Mouse (Mus musculus) heart, embryonic 13.5 days (tissue): ENCODE measurements around the gene Trmt10a. TPM values are rescaled to one million over a fixed set of nuclear protein-coding genes. Genes with fewer than 3 reads are reported as not detected.
"Not testable (repeated sequence)": the region's sequence is repeated elsewhere in the genome, so short reads cannot be mapped to it uniquely, and the experiment has no call there.

ENCODE experiments used
- ATAC-seq: fragments of 200-750 bp; cut with Nextera tagmentation; 2 replicates; pipeline ENCODE4 v1.8.0; 2017; ENCODE audit warnings: moderate TSS enrichment; ENCODE audit not compliant: insufficient number of reproducible peaks, low FRiP score, low TSS enrichment; ENCODE audit errors: extremely low read depth
- H3K27ac ChIP-seq: fragments of 300-500 bp; sonication (generic); replicated peaks from 2 replicates; pipeline ENCODE4 v1.5.1; 2015; ENCODE audit warnings: moderate library complexity, mild to moderate bottlenecking, inconsistent platforms
- H3K27me3 ChIP-seq: fragments of 300-500 bp; sonication (generic); replicated peaks from 2 replicates; pipeline ENCODE4 v1.6.1; 2015; ENCODE audit warnings: mild to moderate bottlenecking, inconsistent platforms
- H3K36me3 ChIP-seq: fragments of 300-500 bp; sonication (generic); 2 replicates; pipeline ENCODE4 v1.6.1; 2015; ENCODE audit warnings: mild to moderate bottlenecking, inconsistent platforms
- H3K4me1 ChIP-seq: fragments of 300-500 bp; sonication (generic); 2 replicates; pipeline ENCODE4 v1.6.1; 2015; ENCODE audit warnings: inconsistent platforms
- H3K4me2 ChIP-seq: fragments of 300-500 bp; sonication (generic); 2 replicates; pipeline ENCODE4 v1.6.1; 2015; ENCODE audit warnings: inconsistent platforms, mild to moderate bottlenecking, moderate library complexity
- H3K4me3 ChIP-seq: fragments of 300-500 bp; sonication (generic); 2 replicates; pipeline ENCODE4 v1.5.1; 2015; ENCODE audit warnings: moderate library complexity, mild to moderate bottlenecking, inconsistent platforms
- H3K9ac ChIP-seq: fragments of 300-500 bp; sonication (generic); 2 replicates; pipeline ENCODE4 v1.6.1; 2015; ENCODE audit warnings: inconsistent platforms, mild to moderate bottlenecking, moderate library complexity
- H3K9me3 ChIP-seq: fragments of 300-500 bp; sonication (generic); 2 replicates; pipeline ENCODE4 v1.6.1; 2016; ENCODE audit warnings: inconsistent platforms
- WGBS: fragments of 180-500 bp; shearing (Covaris S2); methylation state at CpG from one replicate; pipeline ENCODE4 v1.1.7; 2015; ENCODE audit warnings: mixed read lengths; 5-methylcytosine and 5-hydroxymethylcytosine counted together
- polyA plus RNA-seq: library from polyadenylated mRNA; unstranded; fragments of >200 nt; fragmentation: Nextera tagmentation; extraction: Ambion mirVana; gene quantifications from 2 replicates; pipeline ENCODE4 v1.2.1, GENCODE M21; 2015

Trmt10a gene
- polyA plus RNA-seq, 1 experiment from 2014 or later, result 8.5 TPM

DNA sequence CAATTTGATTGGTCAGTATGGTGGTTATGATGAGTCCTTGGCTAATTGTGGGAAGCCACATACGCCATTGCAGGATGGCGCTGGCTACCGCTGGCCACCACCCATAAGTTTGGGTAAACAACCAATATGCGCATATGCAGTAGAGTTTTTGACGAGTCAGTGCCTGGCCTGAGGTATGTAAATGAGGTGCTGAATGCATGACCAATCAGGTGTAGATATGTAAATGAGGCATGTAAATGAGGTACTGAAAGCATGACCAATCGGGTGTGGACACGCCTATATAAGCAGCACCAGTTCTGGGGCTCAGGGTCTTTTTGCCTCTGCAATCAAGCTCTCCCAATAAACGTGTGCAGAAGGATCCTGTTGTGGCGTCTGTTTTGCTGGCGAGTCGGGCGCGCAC is 5.1 kb upstream of the Trmt10a start:
- WGBS, result 93% methylated on average over 13 of the region's 13 CpGs
- ATAC-seq, H3K9ac ChIP-seq, H3K4me3 ChIP-seq, H3K27ac ChIP-seq, H3K27me3 ChIP-seq, H3K4me2 ChIP-seq, H3K4me1 ChIP-seq, H3K9me3 ChIP-seq, H3K36me3 ChIP-seq: not testable (repeated sequence)

DNA sequence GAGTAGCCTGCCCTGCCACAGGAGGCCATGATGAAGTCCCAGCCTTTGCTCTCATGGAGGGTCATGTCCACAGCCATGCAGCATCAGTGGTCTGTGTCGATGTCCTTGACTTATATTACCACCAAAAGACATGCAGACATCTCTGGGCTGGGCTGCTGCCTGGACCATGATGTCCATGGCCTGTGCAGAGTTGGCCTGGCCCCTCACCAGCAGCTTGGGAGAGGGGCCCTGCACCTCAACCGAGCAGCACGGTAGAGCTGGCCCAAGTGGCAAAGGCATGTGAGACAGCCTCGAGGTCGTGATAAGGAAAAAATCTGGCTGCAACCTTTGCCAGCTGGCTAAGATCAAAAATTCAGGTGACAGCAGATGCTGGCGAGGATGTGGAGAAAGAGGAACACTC is 3.6 kb upstream of the Trmt10a start:
- no peak for ATAC-seq
- WGBS, result 53% methylated on average over 6 of the region's 6 CpGs
- no peak overlapping the region for H3K27ac ChIP-seq

DNA sequence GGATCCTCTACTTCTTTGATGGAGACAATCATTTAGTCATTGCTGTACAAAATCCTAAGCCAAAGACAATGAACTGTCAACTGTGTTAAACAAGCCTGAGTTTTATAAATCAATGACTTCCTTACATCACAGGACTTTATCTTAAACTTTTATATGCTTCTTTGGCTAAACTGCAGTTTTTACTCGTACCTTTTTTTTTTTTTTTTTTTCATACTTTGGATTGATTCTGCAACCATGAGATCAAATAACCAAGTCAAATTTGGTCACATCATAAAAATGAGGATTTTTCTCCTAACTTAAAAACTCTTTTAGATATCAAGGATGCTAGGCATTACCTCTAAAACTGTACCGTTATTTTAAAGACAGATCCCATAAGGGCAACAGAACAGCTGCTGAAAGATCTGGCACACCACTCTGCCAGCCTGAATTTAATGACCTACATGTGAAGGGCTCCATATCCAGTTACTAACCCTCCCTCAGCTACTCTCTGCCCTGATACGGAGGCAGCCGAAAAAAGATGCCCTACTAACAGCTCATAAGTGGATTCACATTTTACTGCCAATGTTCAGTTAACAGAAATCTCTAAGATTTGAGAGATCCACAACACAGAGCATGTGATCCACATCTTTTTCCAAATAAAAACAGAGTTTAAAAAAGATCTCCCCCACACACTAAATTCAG is 1.1 kb upstream of the Trmt10a start:
- Histone ChIP-seq H3K9ac (peak overlapping the region; percentile 74), H3K4me1 (peaks cover 10% of the 10 kb centered on the region; the same call in 1 of the 2 replicates), H3K36me3 (no peaks in the 10 kb centered on the region), H3K9me3 (no peaks in the 10 kb centered on the region), H3K27ac (peak overlapping the region; percentile 64), H3K27me3 (no peaks in the 10 kb centered on the region), H3K4me2 (peak overlapping the region; percentile 86), H3K4me3 (peak overlapping the region; percentile 75)
- WGBS, result 52% methylated on average over 4 of the region's 4 CpGs
- no peak for ATAC-seq

More for the DNA sequence above, 3.6 kb upstream of the Trmt10a start:
- no peaks in the 10 kb centered on the region for H3K27me3 ChIP-seq
- peaks cover 10% of the 10 kb centered on the region; the same call in 1 of the 2 replicates for H3K4me1 ChIP-seq
- H3K36me3 ChIP-seq, result no peaks in the 10 kb centered on the region
- no peak overlapping the region for H3K4me2 ChIP-seq
- no peak overlapping the region for H3K9ac ChIP-seq
- H3K4me3 ChIP-seq, result no peak overlapping the region
- no peaks in the 10 kb centered on the region for H3K9me3 ChIP-seq

DNA sequence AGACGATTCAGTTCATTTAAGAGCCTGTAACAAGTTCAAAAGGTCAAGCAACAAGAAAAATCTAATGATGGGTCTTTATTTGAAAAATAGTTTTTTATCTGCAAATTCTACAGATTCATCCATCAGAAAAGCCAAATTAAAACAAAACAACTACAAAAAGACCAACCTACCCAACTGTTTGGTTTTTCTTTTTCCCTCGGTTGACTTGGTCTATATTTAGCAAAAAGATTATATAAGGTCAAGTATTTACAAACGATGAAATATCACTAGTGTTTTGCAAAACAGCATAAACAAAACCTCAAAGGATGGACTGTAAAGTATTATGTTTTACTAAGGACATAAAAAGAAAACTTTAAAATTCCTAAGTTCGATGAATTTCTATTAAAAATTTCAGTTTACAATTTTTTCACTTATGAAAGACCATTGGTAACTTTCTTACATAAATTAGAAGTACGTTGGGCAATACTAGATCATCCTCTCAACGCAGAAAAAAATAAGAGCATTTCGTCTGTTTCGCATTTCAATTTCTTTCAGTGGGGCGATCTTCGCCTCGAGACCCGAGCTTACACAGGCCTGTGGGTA is 424 bp upstream of the Trmt10a start:
- Histone ChIP-seq H3K27me3 (no peaks in the 10 kb centered on the region), H3K9ac (peak overlapping the region; percentile 92), H3K27ac (peak overlapping the region; percentile 100), H3K9me3 (no peaks in the 10 kb centered on the region), H3K36me3 (no peaks in the 10 kb centered on the region), H3K4me1 (peaks cover 10% of the 10 kb centered on the region; the same call in 1 of the 2 replicates), H3K4me2 (peak overlapping the region; percentile 86), H3K4me3 (peak overlapping the region; percentile 75)
- no peak for ATAC-seq
- WGBS, result 4% methylated on average over 12 of the region's 12 CpGs

DNA sequence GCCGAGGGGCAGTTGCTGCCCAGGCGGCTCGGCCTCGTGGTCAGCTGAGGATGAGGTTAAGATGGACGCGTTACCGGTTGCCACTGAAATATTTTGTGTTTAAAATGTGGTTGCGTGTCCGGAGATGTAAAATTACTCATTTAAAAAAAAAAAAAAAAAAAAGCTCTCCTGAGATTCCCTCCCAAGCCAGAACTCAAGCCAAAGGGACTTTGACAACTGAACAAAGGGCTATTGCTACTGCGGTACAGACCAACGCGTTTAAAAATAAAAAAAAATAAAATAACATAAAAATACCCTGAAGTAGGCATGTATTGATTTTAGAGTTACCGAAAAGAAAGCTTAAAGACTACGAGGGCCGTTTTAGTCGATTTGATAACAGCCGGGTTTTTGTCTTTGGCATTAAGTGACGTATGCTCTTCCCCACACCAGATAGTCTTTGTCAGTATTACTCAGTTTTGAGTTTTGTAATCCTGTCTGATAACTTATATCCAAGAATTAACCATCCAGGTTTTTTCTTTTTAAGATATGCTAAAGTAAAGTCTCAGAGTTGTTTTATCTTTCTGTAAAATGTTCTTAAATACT is 903 bp downstream of the Trmt10a start:
- H3K4me3 ChIP-seq, result peak overlapping the region; percentile 75
- H3K27me3 ChIP-seq, result no peaks in the 10 kb centered on the region
- under 1% methylated on average over 18 of the region's 18 CpGs for WGBS
- peaks cover 10% of the 10 kb centered on the region; the same call in 1 of the 2 replicates for H3K4me1 ChIP-seq
- peak overlapping the region; percentile 100 for H3K27ac ChIP-seq
- no peaks in the 10 kb centered on the region for H3K9me3 ChIP-seq
- H3K36me3 ChIP-seq, result peaks cover 10% of the 10 kb centered on the region
- H3K4me2 ChIP-seq, result peak overlapping the region; percentile 86
- ATAC-seq, result no peak
- H3K9ac ChIP-seq, result peak overlapping the region; percentile 92

DNA sequence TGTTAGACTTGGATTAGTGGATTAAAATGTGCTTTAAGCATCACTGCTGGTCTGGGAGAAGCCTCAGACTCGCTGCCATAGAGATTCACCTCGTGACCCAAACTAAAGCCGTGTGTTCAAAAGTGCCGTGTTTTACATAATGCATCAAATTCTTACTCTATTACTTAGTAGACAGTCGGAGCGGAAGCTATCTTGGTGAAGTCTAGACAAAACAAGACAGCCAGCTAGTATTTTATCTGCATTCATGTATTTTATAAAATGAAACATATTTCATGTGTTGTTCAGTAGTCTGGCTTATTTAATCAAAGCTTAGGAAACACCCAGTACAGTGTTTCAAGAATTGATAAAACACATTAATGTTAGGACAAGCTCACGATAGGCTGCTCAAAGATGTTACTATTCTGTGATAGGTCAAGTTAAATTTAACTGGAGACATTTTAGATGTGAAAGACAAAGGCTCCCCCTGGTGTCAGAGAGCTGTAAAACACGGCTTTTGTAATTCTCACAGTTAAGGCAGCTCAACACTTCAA is 1.5 kb downstream of the Trmt10a start, which contains the start of gene Mttp:
Gene Mttp, minus strand, starts transcription at position 327 of the 530 bp plus-strand sequence.
- H3K9ac ChIP-seq, result peak within 1 kb of the TSS; percentile 92
- peak within 1 kb of the TSS; percentile 75 for H3K4me3 ChIP-seq
- peak within 1 kb of the TSS; percentile 100 for H3K27ac ChIP-seq
- ATAC-seq, result no peak
- peaks cover 8% of the 10 kb centered on the region; the same call in 1 of the 2 replicates for H3K4me1 ChIP-seq
- H3K4me2 ChIP-seq, result peak within 1 kb of the TSS; percentile 86
- no peaks in the 10 kb centered on the region for H3K9me3 ChIP-seq
- H3K36me3 ChIP-seq, result peaks cover 15% of the 10 kb centered on the region
- no peaks in the 10 kb centered on the region for H3K27me3 ChIP-seq
- 4% methylated on average over 8 of the region's 8 CpGs for WGBS

DNA sequence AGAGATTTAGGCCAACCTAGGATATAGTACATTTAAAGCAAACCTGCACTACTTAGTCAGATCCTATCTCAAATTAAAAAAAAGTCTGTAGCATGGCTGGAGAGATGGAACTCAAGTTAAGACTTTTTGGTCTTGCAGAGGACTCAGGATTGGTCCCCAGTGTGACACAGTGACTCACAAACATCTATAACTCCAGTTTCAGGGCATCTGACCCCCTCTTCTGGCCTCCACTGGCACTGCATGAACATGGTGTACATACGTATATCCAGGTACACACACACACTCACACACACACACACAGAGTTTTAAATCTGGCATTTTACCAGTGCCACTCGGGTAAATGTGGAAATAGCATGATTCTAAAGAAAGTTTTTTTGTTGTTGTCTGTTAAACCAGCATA is 5.6 kb downstream of the Trmt10a start:
- Histone ChIP-seq H3K4me2 (no peak overlapping the region), H3K9me3 (no peaks in the 10 kb centered on the region), H3K4me3 (no peak overlapping the region), H3K36me3 (peaks cover 44% of the 10 kb centered on the region), H3K27me3 (no peaks in the 10 kb centered on the region), H3K27ac (no peak overlapping the region), H3K9ac (no peak overlapping the region), H3K4me1 (0 out of 2 replicates have a peak, but pooled peaks cover 2% of the 10 kb centered on the region)
- no peak for ATAC-seq
- WGBS, result 88% methylated on average over 2 of the region's 2 CpGs

DNA sequence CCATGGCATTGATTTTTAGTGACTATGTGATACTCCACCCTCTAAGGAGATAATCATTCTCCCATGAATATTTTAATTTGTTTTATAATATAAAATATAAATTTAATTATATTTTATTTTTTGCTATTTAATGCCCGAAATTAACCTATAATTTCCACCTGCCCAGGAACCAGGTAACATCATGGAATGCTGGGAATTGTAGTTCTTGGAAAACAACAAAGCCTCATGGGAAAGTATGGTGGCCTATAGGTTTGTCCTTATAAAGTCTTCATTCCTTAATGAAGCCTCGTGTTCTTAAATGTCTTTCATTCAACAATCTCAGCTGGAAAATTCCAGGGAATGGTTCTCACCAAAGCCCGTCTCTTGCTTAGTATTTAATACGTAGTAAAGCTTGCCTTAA is 11.8 kb downstream of the Trmt10a start:
- Histone ChIP-seq H3K27me3 (no peaks in the 10 kb centered on the region), H3K27ac (no peak overlapping the region), H3K9ac (no peak overlapping the region), H3K9me3 (no peaks in the 10 kb centered on the region), H3K36me3 (peaks cover 56% of the 10 kb centered on the region), H3K4me1 (no peaks in the 10 kb centered on the region), H3K4me2 (no peak overlapping the region), H3K4me3 (no peak overlapping the region)
- WGBS, result 87% methylated on average over 4 of the region's 4 CpGs
- ATAC-seq, result no peak

DNA sequence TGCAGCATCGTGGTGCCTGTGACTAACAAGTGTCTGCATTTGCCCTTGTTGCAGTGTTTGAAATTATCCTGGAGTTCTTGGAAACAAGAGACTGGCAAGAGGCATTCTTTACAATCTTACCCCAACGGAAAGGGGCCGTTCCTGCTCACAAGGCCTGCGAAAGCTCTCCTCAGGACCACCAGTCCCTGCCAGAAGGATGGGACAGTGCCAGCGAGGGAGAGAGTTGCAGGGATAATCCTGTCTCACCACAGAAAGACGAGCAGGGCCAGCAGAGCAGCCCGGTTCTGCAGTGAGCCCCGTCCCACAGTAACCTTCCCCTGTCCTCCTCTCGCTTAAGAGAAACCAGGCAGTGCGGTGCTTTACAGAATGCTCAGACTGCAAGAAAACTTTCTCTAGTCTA is 13.4 kb downstream of the Trmt10a start:
- no peak for ATAC-seq
- H3K27ac ChIP-seq, result no peak overlapping the region
- H3K36me3 ChIP-seq, result peaks cover 44% of the 10 kb centered on the region
- WGBS, result 76% methylated on average over 10 of the region's 10 CpGs
- H3K27me3 ChIP-seq, result no peaks in the 10 kb centered on the region
- no peak overlapping the region for H3K9ac ChIP-seq
- no peak overlapping the region for H3K4me2 ChIP-seq
- H3K9me3 ChIP-seq, result no peaks in the 10 kb centered on the region
- no peaks in the 10 kb centered on the region for H3K4me1 ChIP-seq
- no peak overlapping the region for H3K4me3 ChIP-seq

DNA sequence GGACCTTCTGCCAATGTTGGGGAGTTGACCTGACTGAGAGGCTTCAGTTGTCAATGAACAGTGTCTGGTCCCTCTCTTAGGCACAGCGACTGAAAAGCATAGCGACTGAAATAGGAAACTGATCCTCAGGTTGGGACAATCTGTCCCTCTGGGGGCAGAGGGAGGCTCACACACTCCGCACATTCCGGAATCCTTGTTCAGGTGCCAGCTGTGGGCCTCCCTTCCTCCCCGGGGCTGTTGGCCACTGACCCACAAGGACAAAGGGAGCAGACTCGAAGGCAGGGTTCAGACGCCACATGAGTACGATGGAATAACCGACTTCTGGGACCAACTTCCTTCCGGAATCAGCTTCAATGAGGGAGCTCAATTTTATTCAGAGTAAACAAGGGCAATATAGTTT is 18.4 kb downstream of the Trmt10a start:
- no peak overlapping the region for H3K4me3 ChIP-seq
- ATAC-seq, result no peak
- no peak overlapping the region for H3K9ac ChIP-seq
- H3K27ac ChIP-seq, result no peak overlapping the region
- no peaks in the 10 kb centered on the region for H3K9me3 ChIP-seq
- no peaks in the 10 kb centered on the region for H3K27me3 ChIP-seq
- H3K36me3 ChIP-seq, result peaks cover 11% of the 10 kb centered on the region
- 82% methylated on average over 10 of the region's 10 CpGs for WGBS
- H3K4me2 ChIP-seq, result no peak overlapping the region
- peaks cover 7% of the 10 kb centered on the region for H3K4me1 ChIP-seq

DNA sequence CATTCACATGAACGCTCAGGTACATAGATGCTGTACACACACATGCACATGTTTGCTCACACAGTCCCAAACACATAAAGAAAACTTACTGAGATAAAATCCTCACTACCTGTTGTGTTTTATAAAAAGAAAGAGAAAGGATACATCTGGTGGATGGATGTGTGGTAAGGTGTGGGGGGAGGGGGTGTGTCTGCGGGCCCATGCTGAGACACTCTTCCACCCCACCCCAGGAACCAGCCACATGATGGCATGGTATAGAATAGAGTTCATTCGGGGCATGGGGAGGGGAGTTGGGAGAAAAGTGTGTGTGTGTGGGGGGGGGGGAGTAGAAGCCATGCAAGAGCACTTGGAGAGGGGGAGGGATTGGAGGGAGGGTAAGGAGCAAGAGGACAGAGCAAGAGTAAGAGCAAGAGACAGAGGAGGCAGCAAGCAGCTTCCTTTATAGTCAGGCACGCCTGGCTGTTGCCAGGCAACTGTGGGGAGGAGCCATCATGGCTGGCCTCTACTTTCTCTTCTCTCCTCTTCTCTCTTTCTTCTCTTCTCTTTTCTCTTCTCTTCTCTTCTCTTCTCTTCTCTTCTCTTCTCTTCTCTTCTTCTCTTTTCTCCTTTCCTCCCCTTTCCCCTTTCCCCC is 19.4 kb downstream of the Trmt10a start:
- Histone ChIP-seq H3K4me2 (no peak overlapping the region), H3K36me3 (0 out of 2 replicates have a peak, but pooled peaks cover 4% of the 10 kb centered on the region), H3K9me3 (no peaks in the 10 kb centered on the region), H3K9ac (no peak overlapping the region), H3K4me1 (peaks cover 7% of the 10 kb centered on the region), H3K27ac (no peak overlapping the region), H3K4me3 (no peak overlapping the region), H3K27me3 (no peaks in the 10 kb centered on the region)
- no peak for ATAC-seq
- 52% methylated on average over 4 of the region's 4 CpGs for WGBS
